Mouse (Mus musculus): ENCODE data around the gene Slc35b4. TPM values are rescaled to one million over a fixed set of nuclear protein-coding genes. Genes with fewer than 3 reads are reported as not detected.

The Slc35b4 gene
- 27.6 TPM for polyA plus RNA-seq (2017; shearing (Covaris generic))

DNA sequence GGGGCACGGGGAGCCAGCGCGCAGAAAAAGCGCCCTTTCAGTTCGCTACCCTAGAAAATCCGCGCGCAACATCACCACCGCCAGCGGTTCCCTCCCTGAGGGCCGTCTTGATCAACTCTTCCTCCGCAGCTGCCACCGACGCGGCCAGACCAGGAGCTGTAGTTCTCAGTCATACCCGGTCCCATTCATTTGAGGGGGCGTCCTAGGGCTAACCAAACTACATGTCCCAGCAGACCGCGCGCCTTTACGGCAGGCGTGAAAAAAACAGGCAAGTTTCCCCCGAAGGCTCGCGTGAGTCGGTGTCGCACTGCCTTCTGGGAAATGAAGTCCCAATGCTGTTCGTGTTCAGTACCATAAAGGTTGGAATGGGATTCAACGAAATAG, at the start of gene Slc35b4:
Gene Slc35b4 (minus strand): TSS at position 248 of the 384 bp plus-strand sequence.

Other genes with a start within 250 kb of the Slc35b4 start
- gene Lrguk, start 147.7 kb downstream of the Slc35b4 start, polyA plus RNA-seq (2017; shearing (Covaris generic)), result 0.12 TPM
- 301 TPM for gene Akr1b3, start 140.4 kb upstream of the Slc35b4 start, polyA plus RNA-seq (2017; shearing (Covaris generic))
- gene Akr1b8, start 177.0 kb upstream of the Slc35b4 start, polyA plus RNA-seq (2017; shearing (Covaris generic)), result 1.3 TPM
- gene Akr1b10, start 207.1 kb upstream of the Slc35b4 start, polyA plus RNA-seq (2017; shearing (Covaris generic)), result 38.5 TPM
- gene Akr1b7, start 235.2 kb upstream of the Slc35b4 start, polyA plus RNA-seq (2017; shearing (Covaris generic)), result not detected

Data from effector memory CD4-positive, alpha-beta T cell, adult 5 months (primary cell).